Mouse (Mus musculus): ENCODE results near the gene Helz2. TPM values are rescaled to one million over a fixed set of nuclear protein-coding genes. Genes with fewer than 3 reads are reported as not detected.

Helz2 gene
- polyA plus RNA-seq (2021; fragmentation: Nextera tagmentation): 0.21 and 0.25 TPM in 2 replicates
- long read RNA-seq, experiment 1, partial matches to known transcripts: 1 of 1 reads
- long read RNA-seq, experiment 1, other reads (novel, unspliced or antisense): 0 of 1 reads
- long read RNA-seq, experiment 2, partial matches to known transcripts: 0 of 1 reads
- long read RNA-seq, experiment 2, other reads (novel, unspliced or antisense): 1 of 1 reads

GRCm38 (mm10) chr2:181241602-181242313 lies at the start of gene Helz2:
Gene Helz2 (minus strand): TSS chr2:181242027.

GRCm38 (mm10) chr2:181287958-181288350 lies 46.1 kb upstream of the Helz2 start, which contains the start of gene Gmeb2:
Gene Gmeb2 (minus strand): TSS chr2:181288035.

GRCm38 (mm10) chr2:181219538-181220216 lies 22.1 kb downstream of the Helz2 start, which contains the start of gene Fndc11:
Gene Fndc11 (plus strand): TSS chr2:181220013.

GRCm38 (mm10) chr2:181213021-181213445 lies 28.8 kb downstream of the Helz2 start, which contains the start of gene Srms:
Gene Srms (minus strand): TSS chr2:181213185.

GRCm38 (mm10) chr2:181202422-181202821 lies 39.4 kb downstream of the Helz2 start, which contains the start of gene Ptk6:
Gene Ptk6 (minus strand): TSS chr2:181202789.

GRCm38 (mm10) chr2:181187121-181188000 lies 54.5 kb downstream of the Helz2 start, which contains the start of gene Ppdpf:
Gene Ppdpf (plus strand): TSS chr2:181187247.

Other genes starting within 250 kb of the Helz2 start
- 11.1 and 15.5 TPM in 2 replicates for gene Chrna4, start 198.5 kb downstream of the Helz2 start, polyA plus RNA-seq (2021; fragmentation: Nextera tagmentation)
- gene Kcnq2, start 106.7 kb downstream of the Helz2 start, polyA plus RNA-seq (2021; fragmentation: Nextera tagmentation): 29.0 and 36.4 TPM in 2 replicates
- 211 and 291 TPM in 2 replicates for gene Eef1a2, start 85.0 kb downstream of the Helz2 start, polyA plus RNA-seq (2021; fragmentation: Nextera tagmentation)
- gene Ppdpf, start 54.8 kb downstream of the Helz2 start, polyA plus RNA-seq (2021; fragmentation: Nextera tagmentation): 180 and 191 TPM in 2 replicates
- gene Ptk6, start 39.2 kb downstream of the Helz2 start, polyA plus RNA-seq (2021; fragmentation: Nextera tagmentation): not detected in 2 replicates
- 0.20 and 0.21 TPM in 2 replicates for gene Srms, start 28.8 kb downstream of the Helz2 start, polyA plus RNA-seq (2021; fragmentation: Nextera tagmentation)
- gene Fndc11, start 22.0 kb downstream of the Helz2 start, polyA plus RNA-seq (2021; fragmentation: Nextera tagmentation): 0.40 and 0.74 TPM in 2 replicates
- gene Gmeb2, start 46.0 kb upstream of the Helz2 start, polyA plus RNA-seq (2021; fragmentation: Nextera tagmentation): 2.1 TPM in 2 replicates
- 1,101 and 1,309 TPM in 2 replicates for gene Stmn3, start 72.5 kb upstream of the Helz2 start, polyA plus RNA-seq (2021; fragmentation: Nextera tagmentation)
- 1.5 and 2.6 TPM in 2 replicates for gene Rtel1, start 77.7 kb upstream of the Helz2 start, polyA plus RNA-seq (2021; fragmentation: Nextera tagmentation)
- 19.8 and 20.5 TPM in 2 replicates for gene Zgpat, start 122.9 kb upstream of the Helz2 start, polyA plus RNA-seq (2021; fragmentation: Nextera tagmentation)
- 52.9 and 56.3 TPM in 2 replicates for gene Arfrp1, start 123.4 kb upstream of the Helz2 start, polyA plus RNA-seq (2021; fragmentation: Nextera tagmentation)
- gene Lime1, start 138.1 kb upstream of the Helz2 start, polyA plus RNA-seq (2021; fragmentation: Nextera tagmentation): 2.0 and 2.8 TPM in 2 replicates
- 2.8 and 3.0 TPM in 2 replicates for gene Zbtb46, start 217.4 kb upstream of the Helz2 start, polyA plus RNA-seq (2021; fragmentation: Nextera tagmentation)